Mouse (Mus musculus) myocyte (in vitro differentiated cells): ENCODE results near the gene Smim4.

Experiments used
- CEBPB ChIP-seq: IDR thresholded peaks from 2 replicates; pipeline ENCODE4 v1.6.1; 2011; ENCODE audit warnings: mild to moderate bottlenecking, moderate library complexity; ENCODE audit not compliant: poor library complexity, insufficient read depth, severe bottlenecking
- E2F4 ChIP-seq: IDR thresholded peaks from one replicate; pipeline ENCODE4 v1.6.1; 2011; ENCODE audit warnings: mild to moderate bottlenecking, control low read depth, moderate library complexity; ENCODE audit not compliant: insufficient read depth
- MAX ChIP-seq: IDR thresholded peaks from one replicate; pipeline ENCODE4 v1.6.1; 2011; ENCODE audit warnings: low read depth, mild to moderate bottlenecking, control low read depth
- MYOD1 ChIP-seq, 3 experiments: IDR thresholded peaks; one replicate each; pipeline ENCODE4 v1.6.1; 2011; ENCODE audit warnings: control low read depth in 2 of 3, low read depth in 2 of 3, mild to moderate bottlenecking in 2 of 3, moderate library complexity in 1 of 3; ENCODE audit not compliant: insufficient read length in 2 of 3, control insufficient read depth in 1 of 3
- MYOG ChIP-seq, 3 experiments: IDR thresholded peaks; one replicate each; pipeline ENCODE4 v1.6.1; 2011; ENCODE audit warnings: control low read depth in 2 of 3, low read depth in 2 of 3, mild to moderate bottlenecking in 2 of 3; ENCODE audit not compliant: insufficient read length in 2 of 3, control insufficient read depth in 1 of 3, insufficient read depth in 1 of 3
- POLR2A ChIP-seq: IDR thresholded peaks from one replicate; pipeline ENCODE4 v1.6.1; 2011; ENCODE audit warnings: low read depth, mild to moderate bottlenecking, control low read depth, moderate library complexity; ENCODE audit not compliant: insufficient read length
- POLR2AphosphoS2 ChIP-seq: IDR thresholded peaks from one replicate; pipeline ENCODE4 v1.6.1; 2011; ENCODE audit warnings: low read depth, control low read depth; ENCODE audit not compliant: insufficient read length
- REST ChIP-seq: IDR thresholded peaks from one replicate; pipeline ENCODE4 v1.6.1; 2011; ENCODE audit warnings: mild to moderate bottlenecking, control low read depth, moderate library complexity; ENCODE audit not compliant: insufficient read depth, insufficient read length
- SRF ChIP-seq: IDR thresholded peaks from one replicate; pipeline ENCODE4 v1.6.1; 2011; ENCODE audit warnings: low read depth; ENCODE audit not compliant: control insufficient read depth, insufficient read length
- TCF12 ChIP-seq: IDR thresholded peaks from one replicate; pipeline ENCODE4 v1.6.1; 2011; ENCODE audit warnings: mild to moderate bottlenecking, control low read depth; ENCODE audit not compliant: poor library complexity, insufficient read depth, severe bottlenecking
- TCF3 ChIP-seq: IDR thresholded peaks from one replicate; pipeline ENCODE4 v1.6.1; 2011; ENCODE audit warnings: low read depth, control low read depth; ENCODE audit not compliant: insufficient read length
- USF1 ChIP-seq: IDR thresholded peaks from one replicate; pipeline ENCODE4 v1.6.1; 2011; ENCODE audit warnings: low read depth, mild to moderate bottlenecking, control low read depth, moderate library complexity

DNA sequence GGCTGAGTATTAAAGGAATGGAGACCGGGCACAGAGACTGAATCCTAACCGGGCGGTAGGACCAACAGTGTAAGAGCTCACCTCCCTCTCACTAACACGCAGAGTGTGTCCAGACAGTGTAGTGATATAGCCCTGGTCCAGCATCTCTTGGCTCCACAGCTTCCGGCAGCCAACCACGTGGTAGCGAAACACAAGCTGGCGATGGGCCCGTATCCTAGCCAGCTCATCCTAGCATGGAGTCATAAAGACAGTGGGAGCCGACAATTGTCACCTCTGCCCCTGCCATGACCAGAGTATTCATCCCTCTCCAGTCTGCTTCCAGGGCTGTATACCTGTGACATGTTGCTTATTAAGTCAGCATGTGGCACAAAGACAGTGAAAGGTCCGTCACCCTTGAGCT lies 16.9 kb upstream of the Smim4 start:
- TF ChIP-seq POLR2AphosphoS2 (no peak), MYOD1 (IDR thresholded peaks at IDR 0.05; ENCODE audit: control insufficient read depth in 1 of 3, insufficient read length in 2 of 3, low read depth in 2 of 3) (no peak), USF1 (no peak), E2F4 (no peak), POLR2A (no peak), MYOG (IDR thresholded peaks at IDR 0.05; ENCODE audit: control insufficient read depth in 1 of 3, insufficient read depth in 1 of 3, insufficient read length in 2 of 3, low read depth in 2 of 3) (no peak), CEBPB (no peak), MAX (no peak), REST (no peak), TCF3 (no peak), TCF12 (no peak), SRF (no peak)
